In the genomic region with DNA sequence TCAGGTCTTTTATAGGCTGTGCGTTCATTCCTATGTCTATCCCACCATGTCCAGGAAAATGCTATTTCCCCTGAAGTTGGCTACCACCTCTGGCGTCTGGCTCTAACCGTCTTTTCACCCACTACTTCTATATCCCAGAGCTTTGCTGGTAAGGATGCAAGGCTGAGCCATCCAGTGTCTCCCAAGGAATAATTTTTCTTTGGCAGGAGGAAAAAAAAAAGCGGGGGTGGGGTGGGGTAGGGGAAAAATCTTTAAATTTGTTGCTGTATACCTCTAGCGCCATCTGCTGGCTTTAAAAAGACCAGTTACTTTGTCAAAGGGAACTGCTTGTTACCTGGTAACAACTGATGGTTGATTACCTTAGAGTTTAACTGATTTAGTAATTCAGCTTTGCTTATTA, we compare ENCODE assay signal across 8 mouse cellular contexts. TPM values are rescaled to one million over a fixed set of nuclear protein-coding genes. Genes with fewer than 3 reads are reported as not detected.
DNase-seq lines count a peak whose midpoint lies in the region; ATAC-seq and TF ChIP-seq lines count a peak whose summit lies in the region.

No protein-coding gene starts in this region.

- no peaks in the 10 kb centered on the region for H3K79me2 ChIP-seq in liver, adult 2 months (ENCODE audit: control insufficient read depth, insufficient read depth, low read length)

- peaks cover 4% of the 10 kb centered on the region; the same call in 1 of the 2 replicates for H3K36me3 ChIP-seq in liver, adult 2 months (ENCODE audit: control insufficient read depth, insufficient read depth, low read length)
- H3K36me3 ChIP-seq in heart, postnatal 0 days (replicated peaks; ENCODE audit: control insufficient read depth, insufficient read depth, low read length), result peaks cover 49% of the 10 kb centered on the region

- TF ChIP-seq CTCF in liver, adult 2 months (IDR thresholded peaks at IDR 0.05; ENCODE audit: low read depth, low read length), result no peak
- TF ChIP-seq CTCF in heart, postnatal 0 days (IDR thresholded peaks at IDR 0.05; ENCODE audit: low read depth), result peak; percentile 64

- H3K4me2 ChIP-seq in heart, postnatal 0 days (ENCODE audit: low read depth, low read length), result no peak overlapping the region

- no peak overlapping the region for H3K9ac ChIP-seq in liver, adult 2 months (ENCODE audit: low read depth, low read length)
- no peak overlapping the region for H3K9ac ChIP-seq in heart, postnatal 0 days (replicated peaks; ENCODE audit: low read depth, low read length)

- H3K9me3 ChIP-seq in heart, postnatal 0 days (replicated peaks; ENCODE audit: control insufficient read depth, low read length), result no peaks in the 10 kb centered on the region

- H3K27ac ChIP-seq in liver, adult 2 months (replicated peaks; ENCODE audit: insufficient read depth, low read depth, low read length), result no peak overlapping the region
- H3K27ac ChIP-seq in heart, postnatal 0 days (ENCODE audit: low read depth), result no peak overlapping the region

- no peak for DNase-seq in frontal cortex, postnatal 25 days (ENCODE audit: low spot score in 2 of 2)
- DNase-seq in liver, adult 2 months (ENCODE audit: extremely low read depth, low read depth, low spot score), result peak; percentile 51
- DNase-seq in liver, result no peak
- DNase-seq in NIH3T3 (ENCODE audit: low read depth), result peak; percentile 76
- DNase-seq in heart, postnatal 0 days (ENCODE audit: low spot score), result no peak
- peak; percentile 38 for DNase-seq in thymus, postnatal 4 days
- DNase-seq in adrenal gland, adult 8-10 months, result no peak

- peak; percentile 39 for ATAC-seq in frontal cortex, adult (ENCODE audit: low TSS enrichment)
- ATAC-seq in heart, postnatal 0 days (ENCODE audit: insufficient read depth, low read depth), result no peak

- no peak overlapping the region for H3K4me3 ChIP-seq in liver, adult 2 months (ENCODE audit: insufficient read depth, low read depth, low read length)
- H3K4me3 ChIP-seq in heart, postnatal 0 days (ENCODE audit: low read depth, low read length), result no peak overlapping the region

- TF ChIP-seq POLR2A in liver, adult 2 months (IDR thresholded peaks at IDR 0.05; ENCODE audit: extremely low read depth, insufficient read depth, low read length), result no peak

- H3K4me1 ChIP-seq in liver, adult 2 months (ENCODE audit: control insufficient read depth, insufficient read depth, low read length), result peaks cover 8% of the 10 kb centered on the region
- peaks cover 15% of the 10 kb centered on the region for H3K4me1 ChIP-seq in heart, postnatal 0 days (ENCODE audit: control insufficient read depth, insufficient read depth)

- H3K27me3 ChIP-seq in liver, adult 2 months (ENCODE audit: control insufficient read depth, insufficient read depth, low read length), result no peaks in the 10 kb centered on the region
- H3K27me3 ChIP-seq in heart, postnatal 0 days (ENCODE audit: control insufficient read depth, insufficient read depth, low read length), result no peaks in the 10 kb centered on the region

- WGBS in liver, adult 2 months, result 54% methylated on average over 5 of the region's 5 CpGs
- 50% methylated on average over 5 of the region's 5 CpGs for WGBS in heart, postnatal 0 days

- no peak for TF ChIP-seq EP300 in heart, postnatal 0 days (IDR thresholded peaks at IDR 0.05; ENCODE audit: low read depth)

RNA-seq across cellular contexts. Expression of a gene that starts 17.4 kb away (rescaled TPM):
- total RNA-seq in liver, adult 2 months (2014; rRNA removed), result 0.28 and 0.40 TPM in 2 replicates
- 0.10 and 0.33 TPM in 2 replicates for polyA plus RNA-seq in liver, adult 2 months (2012; rRNA removed)
- 5.4 and 8.7 TPM in 2 replicates for total RNA-seq in heart, postnatal 0 days (2014; rRNA removed; ENCODE audit: low replicate concordance)
- 10.2 and 10.8 TPM in 2 replicates for polyA plus RNA-seq in heart, postnatal 0 days (2015; fragmentation: Nextera tagmentation; extraction: Ambion mirVana)
- 1 to 10 TPM; 3.6 to 7.0 (median 5.8) TPM for total RNA-seq in adrenal gland, adult 8-10 months (2022)

Comparison
In these comparisons a context has a peak if more than half of its experiments do, and no peak if none do; other contexts are left out.
1. DNase-seq: peak in liver, adult 2 months (single experiment), NIH3T3 (single experiment) and thymus, postnatal 4 days (single experiment); none in frontal cortex, postnatal 25 days (0 of 2), liver (single experiment), heart, postnatal 0 days (single experiment) and adrenal gland, adult 8-10 months (single experiment).